Mouse (Mus musculus) MEL (cell line): ENCODE results near the gene Sprn. TPM values are rescaled to one million over a fixed set of nuclear protein-coding genes. Genes with fewer than 3 reads are reported as not detected.

Experiments used
- DNase-seq: peaks from one replicate; pipeline ENCODE4 v3.0.0; 2011; ENCODE audit warnings: low read depth, low spot score
- H3K27ac ChIP-seq: 2 replicates; pipeline ENCODE4 v1.5.1; 2012; ENCODE audit warnings: low read depth, mild to moderate bottlenecking, control low read depth, low read length, moderate library complexity; ENCODE audit not compliant: control insufficient read depth
- H3K27me3 ChIP-seq, 2 experiments: fragments of 150-350 bp in 1 of 2; sonication (generic) in 1 of 2; 2 replicates each; pipeline ENCODE4 v1.6.1; 2012; ENCODE audit warnings: low read length in 2 of 2, mild to moderate bottlenecking in 2 of 2, improper control_type of control experiment in 1 of 2, moderate library complexity in 1 of 2; ENCODE audit not compliant: insufficient read depth in 2 of 2, control insufficient read depth in 1 of 2
- H3K36me3 ChIP-seq, 2 experiments: 2 replicates each; pipeline ENCODE4 v1.6.1; 2012 to 2014; ENCODE audit warnings: low read length in 2 of 2, improper control_type of control experiment in 1 of 2, inconsistent platforms in 1 of 2, mild to moderate bottlenecking in 1 of 2; ENCODE audit not compliant: insufficient read depth in 2 of 2, control insufficient read depth in 1 of 2
- H3K4me1 ChIP-seq, 2 experiments: fragments of 150-350 bp in 1 of 2; sonication (generic) in 1 of 2; 2 replicates each; pipeline ENCODE4 v1.6.1; 2012; ENCODE audit warnings: low read length in 2 of 2, improper control_type of control experiment in 1 of 2, mild to moderate bottlenecking in 1 of 2; ENCODE audit not compliant: insufficient read depth in 2 of 2, control insufficient read depth in 1 of 2
- H3K4me3 ChIP-seq, 2 experiments: fragments of 150-350 bp in 1 of 2; sonication (generic) in 1 of 2; 2 replicates each; pipeline ENCODE4 v1.5.1; 2012; ENCODE audit warnings: low read depth in 2 of 2, low read length in 2 of 2, mild to moderate bottlenecking in 2 of 2, moderate library complexity in 2 of 2, control low read depth in 1 of 2, improper control_type of control experiment in 1 of 2; ENCODE audit not compliant: control insufficient read depth in 1 of 2, insufficient read depth in 1 of 2
- H3K79me2 ChIP-seq: 2 replicates; pipeline ENCODE4 v1.6.1; 2012; ENCODE audit warnings: mild to moderate bottlenecking, low read length, moderate library complexity; ENCODE audit not compliant: control insufficient read depth, poor library complexity, insufficient read depth
- H3K9ac ChIP-seq: 2 replicates; pipeline ENCODE4 v1.6.1; 2012; ENCODE audit warnings: low read depth, mild to moderate bottlenecking, control low read depth, low read length, moderate library complexity; ENCODE audit not compliant: control insufficient read depth, poor library complexity, severe bottlenecking
- H3K9me3 ChIP-seq: fragments of 150-350 bp; sonication (generic); replicated peaks from 2 replicates; pipeline ENCODE4 v1.6.1; 2012; ENCODE audit warnings: mild to moderate bottlenecking, low read length, improper control_type of control experiment, moderate library complexity; ENCODE audit not compliant: insufficient read depth
- CTCF ChIP-seq, 3 experiments: IDR thresholded peaks in 2 of 3; conservative IDR thresholded peaks in 1 of 3; 2 replicates each; pipeline ENCODE4 v1.5.1; 2011 to 2012; ENCODE audit warnings: low read length in 3 of 3, low read depth in 2 of 3, mild to moderate bottlenecking in 2 of 3, improper control_type of control experiment in 1 of 3, inconsistent platforms in 1 of 3, mixed read lengths in 1 of 3, moderate library complexity in 1 of 3; ENCODE audit not compliant: control insufficient read depth in 1 of 3, insufficient read depth in 1 of 3, poor library complexity in 1 of 3, severe bottlenecking in 1 of 3
- E2F4 ChIP-seq: IDR thresholded peaks from 2 replicates; pipeline ENCODE4 v1.6.1; 2011; ENCODE audit warnings: low read depth, low read length, improper control_type of control experiment, borderline replicate concordance
- EP300 ChIP-seq, 2 experiments: IDR thresholded peaks; 2 replicates each; pipeline ENCODE4 v1.6.1; 2011; ENCODE audit warnings: improper control_type of control experiment in 2 of 2, low read length in 2 of 2, low read depth in 1 of 2, mild to moderate bottlenecking in 1 of 2
- ETS1 ChIP-seq: IDR thresholded peaks from 2 replicates; pipeline ENCODE4 v1.6.1; 2012; ENCODE audit warnings: low read depth, mild to moderate bottlenecking, inconsistent platforms, low read length, improper control_type of control experiment, moderate library complexity
- GATA1 ChIP-seq: IDR thresholded peaks from 2 replicates; pipeline ENCODE4 v1.6.1; 2011; ENCODE audit warnings: low read depth, low read length, improper control_type of control experiment
- HCFC1 ChIP-seq: IDR thresholded peaks from 2 replicates; pipeline ENCODE4 v1.6.1; 2012; ENCODE audit warnings: low read depth, mild to moderate bottlenecking, inconsistent platforms, low read length, improper control_type of control experiment, moderate library complexity
- MAFK ChIP-seq: IDR thresholded peaks from 2 replicates; pipeline ENCODE4 v1.6.1; 2011; ENCODE audit warnings: low read depth, mild to moderate bottlenecking, low read length, improper control_type of control experiment, borderline replicate concordance
- MEF2A ChIP-seq: IDR thresholded peaks from 2 replicates; pipeline ENCODE4 v1.6.1; 2014; ENCODE audit warnings: low read depth, mild to moderate bottlenecking, inconsistent platforms, low read length, improper control_type of control experiment; ENCODE audit not compliant: poor library complexity, insufficient replicate concordance, severe bottlenecking; ENCODE audit errors: extremely low read depth
- MYB ChIP-seq: IDR thresholded peaks from 2 replicates; pipeline ENCODE4 v1.6.1; 2011; ENCODE audit warnings: mild to moderate bottlenecking, low read depth, low read length, improper control_type of control experiment
- MYC ChIP-seq: IDR thresholded peaks from 2 replicates; pipeline ENCODE4 v1.6.1; 2011; ENCODE audit warnings: low read depth, mild to moderate bottlenecking, low read length, improper control_type of control experiment, moderate library complexity
- RAD21 ChIP-seq: IDR thresholded peaks from 2 replicates; pipeline ENCODE4 v1.6.1; 2011; ENCODE audit warnings: mild to moderate bottlenecking, low read depth, low read length, improper control_type of control experiment
- RCOR1 ChIP-seq: IDR thresholded peaks from 2 replicates; pipeline ENCODE4 v1.6.1; 2012; ENCODE audit warnings: low read depth, mild to moderate bottlenecking, inconsistent platforms, low read length, improper control_type of control experiment
- SMC3 ChIP-seq: IDR thresholded peaks from 2 replicates; pipeline ENCODE4 v1.6.1; 2011; ENCODE audit warnings: low read depth, low read length, improper control_type of control experiment
- USF1 ChIP-seq: IDR thresholded peaks from 2 replicates; pipeline ENCODE4 v1.6.1; 2014; ENCODE audit warnings: low read depth, mild to moderate bottlenecking, inconsistent platforms, low read length, improper control_type of control experiment, moderate library complexity
- ZC3H11A ChIP-seq: IDR thresholded peaks from 2 replicates; pipeline ENCODE4 v1.6.1; 2012; ENCODE audit warnings: low read depth, mild to moderate bottlenecking, inconsistent platforms, low read length, improper control_type of control experiment
- ZNF384 ChIP-seq: IDR thresholded peaks from 2 replicates; pipeline ENCODE4 v1.6.1; 2012; ENCODE audit warnings: low read depth, mild to moderate bottlenecking, inconsistent platforms, low read length, improper control_type of control experiment
- polyA plus RNA-seq, 2 experiments: library from polyadenylated mRNA; stranded (reverse) in 1 of 2; unstranded in 1 of 2; fragments of >175 nt in 1 of 2; fragments of >200 nt in 1 of 2; gene quantifications; 2 replicates each; pipeline versions ENCODE4 v1.2.1 to v1.2.4; 2012; ENCODE audit warnings: low replicate concordance in 2 of 2, low read depth in 1 of 2; ENCODE audit not compliant: insufficient read length in 2 of 2, insufficient read depth in 1 of 2, missing spikeins in 1 of 2
- total RNA-seq: library from RNA; depleted of rRNA; stranded (reverse); fragments of 300-350 nt; gene quantifications from 2 replicates; pipeline ENCODE4 v1.2.3, GENCODE M21; 2012

Gene Sprn
- total and polyA plus RNA-seq, 3 experiments: not detected

DNA sequence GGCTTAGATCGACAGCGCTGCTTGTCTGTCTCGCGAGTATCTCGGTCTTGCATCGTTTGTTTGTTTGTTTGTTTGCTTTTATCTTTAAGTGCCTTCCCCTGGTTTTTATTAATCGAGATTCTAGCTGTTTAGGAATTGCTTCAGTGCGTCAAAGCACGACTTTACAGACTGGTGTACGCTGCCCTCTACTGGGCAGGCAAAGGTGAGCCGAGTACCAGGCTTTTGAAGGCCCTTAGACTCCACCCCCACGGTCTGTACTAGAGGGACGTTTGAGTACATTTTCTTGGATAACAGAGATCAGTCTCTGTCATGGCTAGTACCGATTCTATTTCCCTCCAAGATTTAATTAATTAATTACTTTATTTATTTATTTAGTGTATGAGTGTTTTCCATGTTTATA lies 13.3 kb downstream of the Sprn start:
- Histone ChIP-seq H3K9ac (no peak overlapping the region), H3K27me3 (no peaks in the 10 kb centered on the region), H3K36me3 (peaks cover 0 to 3% of the 10 kb centered on the region in 2 experiments; a peak in 1 of 4 replicates), H3K4me1 (no peaks in the 10 kb centered on the region), H3K9me3 (no peaks in the 10 kb centered on the region), H3K27ac (no peak overlapping the region), H3K4me3 (no peak overlapping the region), H3K79me2 (peaks cover 2% of the 10 kb centered on the region; the same call in 1 of the 2 replicates)
- DNase-seq: peak; percentile 83
- TF ChIP-seq RAD21 (peak; percentile 83), CTCF (IDR thresholded peaks at IDR 0.05 in 2 of 3, conservative IDR thresholded peaks at IDR 0.05 in 1 of 3; ENCODE audit: control insufficient read depth in 1 of 3, insufficient read depth in 1 of 3, low read depth in 2 of 3, low read length in 3 of 3, poor library complexity in 1 of 3, severe bottlenecking in 1 of 3) (peak; percentile 59 to 86 (median 85)), SMC3 (peak; percentile 85), E2F4 (no peak), HCFC1 (no peak), EP300 (IDR thresholded peaks at IDR 0.05; ENCODE audit: low read depth in 1 of 2, low read length in 2 of 2) (no peak), ETS1 (no peak), ZC3H11A (peak; percentile 68)

DNA sequence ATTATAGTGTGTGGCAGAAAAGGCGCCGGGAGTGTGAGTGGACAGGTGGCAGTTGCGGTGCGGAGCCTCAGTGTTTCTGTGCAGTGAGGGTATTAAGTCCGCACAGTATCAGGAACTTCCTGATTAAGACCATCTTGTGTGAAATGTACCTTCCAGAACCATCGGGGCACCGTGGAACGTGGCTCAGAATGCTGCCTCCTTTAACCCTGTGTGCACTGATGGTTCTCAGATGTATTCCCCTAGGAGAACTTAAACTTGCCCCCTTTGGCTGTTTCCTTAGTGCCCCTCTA lies 16.7 kb downstream of the Sprn start:
- Histone ChIP-seq H3K9me3 (no peaks in the 10 kb centered on the region), H3K27ac (peak overlapping the region; percentile 86), H3K4me1 (peaks cover 0 to 17% of the 10 kb centered on the region in 2 experiments; a peak in 2 of 4 replicates), H3K79me2 (peaks cover 2% of the 10 kb centered on the region; the same call in 1 of the 2 replicates), H3K36me3 (peaks cover 0 to 16% of the 10 kb centered on the region in 2 experiments; a peak in 2 of 4 replicates), H3K9ac (peak overlapping the region; percentile 97), H3K4me3 (peak overlapping the region; percentile 66 to 93), H3K27me3 (no peaks in the 10 kb centered on the region)
- no peak for DNase-seq
- TF ChIP-seq ZNF384 (no peak), MAFK (no peak), RCOR1 (no peak), MEF2A (0 out of 2 replicates have a peak, but pooled peaks have one; percentile 1), SMC3 (no peak), USF1 (no peak), MYC (no peak; the same call in 1 of the 2 replicates), GATA1 (no peak), MYB (no peak)
